Mouse (Mus musculus) megakaryocyte, embryonic 14.5 days (primary cell): ENCODE data around the gene Hsp90ab1. TPM values are rescaled to one million over a fixed set of nuclear protein-coding genes. Genes with fewer than 3 reads are reported as not detected.

Experiments used
- H3K27me3 ChIP-seq: replicated peaks from 2 replicates; pipeline ENCODE3; 2012; ENCODE audit warnings: inconsistent platforms
- H3K36me3 ChIP-seq: replicated peaks from 2 replicates; pipeline ENCODE3; 2012; ENCODE audit warnings: low read length, inconsistent platforms, mixed read lengths
- H3K4me1 ChIP-seq: 2 replicates; pipeline ENCODE4 v1.6.1; 2012; ENCODE audit warnings: inconsistent platforms
- H3K4me3 ChIP-seq: replicated peaks from 2 replicates; pipeline ENCODE3; 2012; ENCODE audit warnings: moderate library complexity, mild to moderate bottlenecking, inconsistent platforms
- H3K9me3 ChIP-seq: 2 replicates; pipeline ENCODE4 v1.6.1; 2012; ENCODE audit warnings: inconsistent platforms
- FLI1 ChIP-seq: IDR thresholded peaks from 2 replicates; pipeline ENCODE4 v1.6.1; 2012; ENCODE audit warnings: low read length, inconsistent platforms, mixed read lengths
- GATA1 ChIP-seq: IDR thresholded peaks from 3 replicates; pipeline ENCODE4 v1.6.1; 2012; ENCODE audit warnings: mixed read lengths, low read length, inconsistent platforms, borderline replicate concordance
- polyA plus RNA-seq: library from polyadenylated mRNA; stranded (reverse); fragments of >175 nt; gene quantifications from 2 replicates; pipeline ENCODE4 v1.2.3, GENCODE M21; 2012; ENCODE audit warnings: low replicate concordance; ENCODE audit not compliant: insufficient read depth

Hsp90ab1 gene
- polyA plus RNA-seq, 1 experiment: 435 TPM

GRCm38 (mm10) chr17:45597787-45598186 lies 24.7 kb upstream of the Hsp90ab1 start:
- TF ChIP-seq GATA1 (no peak), FLI1 (no peak)
- Histone ChIP-seq H3K27me3 (peaks cover 91% of the 10 kb centered on the region), H3K4me1 (peaks cover 55% of the 10 kb centered on the region), H3K36me3 (no peaks in the 10 kb centered on the region), H3K4me3 (no peak overlapping the region), H3K9me3 (no peaks in the 10 kb centered on the region)

GRCm38 (mm10) chr17:45596631-45597396 lies 23.7 kb upstream of the Hsp90ab1 start:
- H3K4me1 ChIP-seq: peaks cover 65% of the 10 kb centered on the region
- H3K4me3 ChIP-seq: no peak overlapping the region
- no peak for TF ChIP-seq GATA1
- no peak for TF ChIP-seq FLI1
- peaks cover 93% of the 10 kb centered on the region for H3K27me3 ChIP-seq
- H3K36me3 ChIP-seq: no peaks in the 10 kb centered on the region
- no peaks in the 10 kb centered on the region for H3K9me3 ChIP-seq

- Histone ChIP-seq H3K36me3 (no peaks in the 10 kb centered on the region), H3K27me3 (peaks cover 93% of the 10 kb centered on the region), H3K4me1 (peaks cover 69% of the 10 kb centered on the region), H3K9me3 (no peaks in the 10 kb centered on the region), H3K4me3 (peak overlapping the region; percentile 92)
- no peak for TF ChIP-seq GATA1
- TF ChIP-seq FLI1: no peak
Observed at GRCm38 (mm10) chr17:45595736-45596390, 22.8 kb upstream of the Hsp90ab1 start.

GRCm38 (mm10) chr17:45594881-45595735 lies 22.0 kb upstream of the Hsp90ab1 start:
- Histone ChIP-seq H3K9me3 (no peaks in the 10 kb centered on the region), H3K36me3 (no peaks in the 10 kb centered on the region), H3K27me3 (peaks cover 92% of the 10 kb centered on the region), H3K4me1 (peaks cover 69% of the 10 kb centered on the region), H3K4me3 (peak overlapping the region; percentile 92)
- TF ChIP-seq GATA1 (no peak), FLI1 (no peak)

- peaks cover 8% of the 10 kb centered on the region for H3K36me3 ChIP-seq
- peaks cover 92% of the 10 kb centered on the region for H3K27me3 ChIP-seq
- H3K4me1 ChIP-seq: peaks cover 65% of the 10 kb centered on the region
- H3K9me3 ChIP-seq: no peaks in the 10 kb centered on the region
- no peak for TF ChIP-seq FLI1
- no peak for TF ChIP-seq GATA1
- peak overlapping the region; percentile 92 for H3K4me3 ChIP-seq
Observed at GRCm38 (mm10) chr17:45594195-45594594, 21.1 kb upstream of the Hsp90ab1 start.

GRCm38 (mm10) chr17:45593479-45593878 lies 20.4 kb upstream of the Hsp90ab1 start:
- TF ChIP-seq GATA1 (no peak), FLI1 (no peak)
- Histone ChIP-seq H3K4me1 (peaks cover 65% of the 10 kb centered on the region), H3K27me3 (peaks cover 93% of the 10 kb centered on the region), H3K36me3 (peaks cover 15% of the 10 kb centered on the region), H3K9me3 (no peaks in the 10 kb centered on the region), H3K4me3 (no peak overlapping the region)

- peaks cover 91% of the 10 kb centered on the region for H3K27me3 ChIP-seq
- H3K4me3 ChIP-seq: no peak overlapping the region
- peaks cover 16% of the 10 kb centered on the region for H3K36me3 ChIP-seq
- peaks cover 65% of the 10 kb centered on the region for H3K4me1 ChIP-seq
- no peak for TF ChIP-seq GATA1
- no peak for TF ChIP-seq FLI1
- H3K9me3 ChIP-seq: no peaks in the 10 kb centered on the region
Observed at GRCm38 (mm10) chr17:45592606-45593431, 19.7 kb upstream of the Hsp90ab1 start.

- Histone ChIP-seq H3K27me3 (peaks cover 87% of the 10 kb centered on the region), H3K4me1 (peaks cover 61% of the 10 kb centered on the region), H3K36me3 (peaks cover 20% of the 10 kb centered on the region), H3K9me3 (peaks cover 2% of the 10 kb centered on the region; the same call in 1 of the 2 replicates), H3K4me3 (no peak overlapping the region)
- no peak for TF ChIP-seq GATA1
- TF ChIP-seq FLI1: no peak
Observed at GRCm38 (mm10) chr17:45591701-45592605, 18.9 kb upstream of the Hsp90ab1 start.

GRCm38 (mm10) chr17:45590410-45590809 lies 17.3 kb upstream of the Hsp90ab1 start:
- no peak overlapping the region for H3K4me3 ChIP-seq
- H3K27me3 ChIP-seq: peaks cover 80% of the 10 kb centered on the region

More at GRCm38 (mm10) chr17:45590410-45590809, 17.3 kb upstream of the Hsp90ab1 start:
- peaks cover 11% of the 10 kb centered on the region for H3K9me3 ChIP-seq
- TF ChIP-seq GATA1: no peak
- no peak for TF ChIP-seq FLI1
- H3K4me1 ChIP-seq: peaks cover 53% of the 10 kb centered on the region
- H3K36me3 ChIP-seq: peaks cover 31% of the 10 kb centered on the region
